Mouse (Mus musculus) lung, postnatal 10 days (tissue): ENCODE measurements around the gene Yod1.

Experiments
- DNase-seq: peaks from one replicate; pipeline ENCODE4 v3.0.0; 2021

Yod1 gene

GRCm38 (mm10) chr1:130770487-130770886 lies 53.4 kb downstream of the Yod1 start:
- DNase-seq, result peak; percentile 70

DNA sequence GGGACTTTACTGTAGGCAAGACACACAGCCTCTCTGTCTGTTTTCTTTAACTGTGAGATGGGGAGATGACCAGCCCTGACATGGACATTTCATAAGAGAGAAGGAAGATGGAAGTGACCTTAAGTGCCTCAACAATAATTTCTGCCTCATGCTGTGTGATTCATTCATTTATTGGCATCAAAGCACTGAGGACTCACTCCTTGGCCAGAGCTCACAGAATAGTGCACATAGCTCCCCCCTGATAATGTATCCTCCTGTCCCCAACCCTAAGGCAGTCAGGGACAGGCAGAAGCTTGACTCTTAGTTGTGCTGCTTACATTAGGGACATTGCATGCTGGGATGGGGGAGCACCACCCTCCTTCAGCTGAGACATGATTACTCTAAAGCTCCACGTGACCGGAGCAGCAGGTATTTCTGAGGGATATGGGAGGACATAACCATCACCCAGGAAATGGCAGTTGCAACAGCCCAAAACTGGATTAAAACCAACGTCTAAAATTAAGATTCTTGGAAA lies 53.9 kb downstream of the Yod1 start:
- DNase-seq, result no peak
